Mouse (Mus musculus) thymus, postnatal 0 days (tissue): Measurements from ENCODE around the gene Fto. TPM values are rescaled to one million over a fixed set of nuclear protein-coding genes. Genes with fewer than 3 reads are reported as not detected.

Experiments used
- DNase-seq: peaks from one replicate; pipeline ENCODE4 v3.0.0-alpha.2; 2015; ENCODE audit warnings: low spot score
- polyA plus RNA-seq: library from polyadenylated mRNA; unstranded; fragments of >200 nt; fragmentation: Nextera tagmentation; extraction: Ambion mirVana; gene quantifications from 2 replicates; pipeline ENCODE4 v1.2.1, GENCODE M21; 2015

Fto gene
- 33.4 and 37.5 TPM in 2 replicates for polyA plus RNA-seq

DNA sequence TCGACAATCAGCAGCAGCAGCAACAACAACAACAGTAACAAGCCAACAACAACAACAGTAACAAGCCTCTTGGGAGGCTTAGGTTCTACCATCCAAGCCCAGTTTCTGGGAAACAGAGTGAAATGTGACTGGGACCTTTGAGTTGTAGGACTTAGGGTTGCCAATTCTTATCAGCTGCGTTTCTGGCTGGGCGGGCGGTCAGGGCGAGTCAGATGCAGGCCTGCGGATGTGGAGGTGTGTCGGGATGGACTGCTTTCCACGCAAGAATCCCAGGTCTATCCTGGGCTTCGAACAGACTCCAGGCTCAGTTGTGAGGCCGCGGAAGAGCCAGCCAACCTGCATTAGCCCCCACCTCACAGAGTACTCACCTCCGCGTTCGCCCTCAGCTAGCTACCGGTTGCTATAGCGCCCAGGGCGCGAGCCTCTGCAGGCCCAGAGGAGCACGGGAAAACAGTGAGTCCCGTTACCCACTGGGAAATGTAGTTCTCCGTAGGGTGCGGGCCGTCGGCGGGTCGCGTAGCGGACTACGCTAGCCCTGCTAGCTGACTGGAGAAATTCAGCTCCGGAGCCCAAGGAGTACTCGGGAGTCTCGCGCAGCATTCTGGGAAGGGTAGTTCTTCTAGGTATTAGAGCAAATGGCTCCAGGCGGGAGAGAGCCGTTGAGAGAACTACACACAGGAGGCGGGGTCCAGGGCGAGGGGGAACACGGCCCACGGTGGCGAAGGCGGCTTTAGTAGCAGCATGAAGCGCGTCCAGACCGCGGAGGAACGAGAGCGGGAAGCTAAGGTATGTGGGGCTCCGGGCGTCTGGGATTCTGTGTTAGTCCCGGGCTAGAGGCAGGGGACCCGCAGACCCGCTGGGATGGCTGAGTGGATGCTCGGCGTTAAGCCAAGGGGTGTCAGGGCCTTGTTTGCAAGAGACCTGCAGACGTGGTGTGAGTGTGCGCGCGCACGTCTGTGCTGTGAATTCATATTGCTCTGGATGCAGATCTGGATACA lies at the start of gene Fto, which contains the start of gene Rpgrip1l:
Gene Fto (plus strand): TSS at position 691 of the 998 bp plus-strand sequence.
Gene Rpgrip1l (minus strand): TSS at position 428 of the 998 bp plus-strand sequence.
- DNase-seq, result peak; percentile 99

DNA sequence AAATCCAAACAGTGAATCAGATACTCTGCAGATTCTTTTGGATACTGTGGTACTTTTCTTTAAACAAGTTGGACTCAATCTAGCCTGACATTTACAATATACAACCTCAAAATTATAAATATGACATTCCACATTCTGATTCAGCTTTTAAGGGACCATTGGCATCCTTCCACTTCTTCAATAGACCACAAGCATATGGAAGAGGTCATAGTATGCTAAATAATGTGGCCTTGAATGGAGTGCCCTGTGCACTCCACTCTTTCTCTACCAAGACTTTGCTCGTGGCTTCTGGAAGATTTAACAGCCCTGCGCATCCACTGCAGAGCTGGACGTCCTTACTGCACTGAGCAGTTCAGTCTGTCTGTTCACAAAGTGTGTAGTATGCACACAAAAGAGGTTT lies 49.4 kb upstream of the Fto start:
- DNase-seq, result no peak

DNA sequence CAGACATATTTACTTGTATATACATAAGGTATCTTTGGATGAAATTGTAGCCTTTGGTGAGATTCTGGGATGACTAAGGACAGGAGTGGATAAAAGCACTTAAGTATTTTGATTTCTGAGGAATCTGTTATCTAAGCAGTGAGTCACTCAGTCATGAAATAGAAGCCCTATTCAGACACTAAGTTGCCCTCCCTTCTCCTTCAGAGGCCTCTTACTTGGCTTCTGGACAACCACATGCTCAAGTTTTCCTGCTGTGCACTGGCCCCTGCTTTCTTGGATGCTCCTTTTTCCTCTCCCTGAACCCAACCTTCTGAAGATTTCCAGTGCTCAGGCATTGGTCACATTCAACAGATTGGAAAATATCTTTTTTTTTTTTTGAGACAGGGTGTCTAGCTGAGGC lies 48.8 kb upstream of the Fto start:
- no peak for DNase-seq

DNA sequence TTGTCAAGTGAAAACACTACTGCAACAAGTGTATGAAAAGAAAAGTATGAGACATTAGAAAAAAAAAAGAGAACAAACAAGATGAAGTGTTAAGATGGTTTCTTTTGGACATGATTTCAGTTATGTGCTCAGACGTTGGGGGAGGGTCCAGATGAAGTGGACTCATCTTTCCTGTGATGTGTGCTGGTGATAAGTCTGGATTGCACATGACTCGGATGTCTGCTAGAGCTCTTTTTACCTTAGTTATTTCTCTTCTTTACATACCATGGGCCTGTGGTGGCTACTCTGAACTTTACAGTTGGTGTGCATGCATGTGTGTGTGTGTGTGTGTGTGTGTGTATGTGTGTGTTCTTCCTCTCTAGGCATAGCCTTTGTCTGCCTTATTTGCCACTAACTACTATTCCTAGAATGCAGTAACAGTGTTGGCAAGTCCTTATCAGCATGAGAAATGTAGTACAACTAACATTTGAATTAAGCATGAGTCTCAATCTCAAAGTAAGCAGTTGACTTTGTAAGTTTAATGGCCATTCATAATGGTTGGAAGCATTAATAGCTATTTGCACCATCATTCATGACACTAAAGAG lies 43.9 kb upstream of the Fto start:
- DNase-seq, result no peak

DNA sequence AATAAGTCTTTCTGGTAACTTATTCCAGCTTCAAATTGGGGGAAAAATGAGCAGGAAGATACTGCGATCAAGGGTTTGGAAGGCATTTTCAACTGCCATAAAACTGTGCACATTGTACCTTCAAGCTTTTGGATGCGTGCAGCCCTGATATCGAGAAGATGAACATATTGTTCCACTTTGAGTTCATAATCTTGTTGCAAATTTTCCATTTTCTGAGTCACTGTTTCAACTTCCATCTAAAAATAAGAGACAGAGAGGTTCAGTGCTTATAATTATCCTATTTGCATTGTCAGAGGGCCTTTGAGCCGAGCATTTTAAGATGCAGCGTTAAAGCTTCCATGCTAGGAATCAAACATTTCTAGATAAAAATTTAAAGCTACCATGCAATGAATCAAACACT lies 39.8 kb upstream of the Fto start:
- DNase-seq, result no peak

DNA sequence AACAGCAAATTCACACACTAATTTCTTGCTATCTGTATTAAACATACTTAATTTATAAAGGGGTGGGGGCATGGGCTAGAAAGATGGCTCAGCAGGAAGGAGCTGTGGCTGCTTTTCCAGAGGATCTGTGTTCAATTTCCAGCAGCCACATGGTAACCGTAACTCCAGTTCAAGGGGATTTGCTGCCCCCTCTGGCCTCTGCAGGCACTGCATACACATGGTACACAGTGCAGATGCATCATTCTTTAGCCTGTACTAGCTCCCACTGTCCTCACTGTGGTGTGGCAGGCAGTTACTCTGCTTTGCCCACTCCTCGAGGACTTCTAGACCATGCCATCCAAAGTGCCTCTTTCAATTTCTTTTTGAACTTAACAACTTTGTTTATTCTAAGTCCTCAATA lies 37.0 kb upstream of the Fto start:
- DNase-seq, result no peak

DNA sequence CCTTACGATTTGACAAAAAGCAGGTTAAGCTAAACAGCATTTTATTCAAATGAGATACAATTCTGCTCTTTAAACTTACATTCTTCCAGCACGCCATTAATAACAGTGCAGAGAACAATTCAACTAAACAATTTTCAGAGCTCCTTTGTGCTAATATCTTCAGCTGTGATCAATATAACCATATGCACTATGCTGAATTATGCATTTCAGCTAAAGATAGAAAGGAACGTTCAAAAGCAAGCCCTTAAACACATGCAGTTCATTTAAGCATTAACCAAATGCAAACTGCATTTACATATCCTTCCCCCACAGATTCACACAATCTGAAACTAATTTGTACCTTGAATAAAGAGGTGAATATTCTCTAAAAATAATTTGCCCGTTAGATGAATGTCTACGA lies 35.3 kb upstream of the Fto start:
- no peak for DNase-seq

DNA sequence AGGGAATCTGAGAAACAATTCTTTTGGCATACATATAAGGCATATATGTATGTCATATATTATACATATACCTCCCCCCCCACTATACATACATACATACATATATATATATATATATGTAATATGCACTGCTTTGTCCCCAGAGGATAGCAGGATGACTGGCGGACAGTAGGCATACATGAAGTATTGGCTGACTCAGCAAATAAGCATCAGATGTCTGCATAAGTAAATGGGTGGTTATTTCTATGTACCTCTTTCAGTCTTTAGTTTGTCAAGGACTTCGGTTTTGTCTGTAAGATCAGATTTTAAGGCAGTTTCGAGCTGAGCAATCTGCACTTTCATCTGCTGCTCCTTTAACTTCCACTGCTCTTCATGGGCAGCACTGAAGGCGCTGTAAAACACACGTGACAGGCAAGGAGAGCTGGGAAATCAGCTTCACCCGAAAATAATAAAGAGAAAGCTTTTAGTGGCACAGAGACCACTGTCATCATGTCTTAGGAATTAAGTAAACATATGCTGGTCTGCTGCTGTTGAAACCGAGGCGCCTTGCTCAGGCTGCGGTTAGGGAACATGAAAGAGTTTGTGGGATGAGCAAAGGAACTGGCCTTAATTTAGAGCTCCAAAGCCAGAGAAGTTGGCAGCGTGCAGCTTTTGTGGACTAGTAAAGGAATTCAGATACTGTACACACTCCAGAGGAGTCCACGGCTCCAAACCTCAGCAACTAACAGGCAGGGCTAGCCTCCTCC lies 32.7 kb upstream of the Fto start:
- no peak for DNase-seq

DNA sequence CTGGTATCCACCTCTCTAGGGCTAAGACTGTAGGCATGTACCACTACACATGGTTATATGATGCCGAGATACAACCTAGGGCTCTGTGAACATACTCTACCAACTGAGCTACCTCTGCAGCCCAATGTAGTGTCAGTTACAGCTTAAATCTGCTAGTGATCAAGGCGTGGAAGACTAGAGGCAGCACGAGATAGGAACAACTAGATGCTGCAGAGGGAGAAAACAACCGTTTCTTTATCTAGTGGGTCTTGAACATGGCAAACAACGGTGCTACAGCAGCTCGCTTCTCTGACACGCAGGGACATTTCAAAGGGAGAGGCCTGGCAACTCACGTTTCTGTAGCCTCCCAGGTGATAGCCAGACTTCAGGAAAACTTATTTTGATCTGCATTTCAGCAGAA lies 31.8 kb upstream of the Fto start:
- DNase-seq, result no peak

DNA sequence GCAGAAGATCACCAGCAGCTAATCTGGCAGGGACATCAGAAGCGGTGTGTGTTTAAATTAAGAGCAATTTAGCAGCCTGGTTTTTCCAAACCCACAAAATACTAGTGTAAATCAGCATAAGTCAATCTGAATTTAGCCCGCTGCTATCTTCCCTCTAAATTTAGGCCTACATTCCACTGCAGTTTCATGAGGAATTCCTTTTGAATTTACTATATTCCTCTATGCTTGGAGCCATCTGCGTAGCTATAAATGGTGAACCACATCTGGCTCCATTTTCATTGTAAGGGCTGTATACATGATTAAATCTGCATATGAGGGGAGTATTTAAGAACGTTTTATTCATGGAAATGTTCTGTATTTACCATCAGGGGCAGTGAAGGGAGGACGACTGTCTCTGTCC lies 30.7 kb upstream of the Fto start:
- no peak for DNase-seq

DNA sequence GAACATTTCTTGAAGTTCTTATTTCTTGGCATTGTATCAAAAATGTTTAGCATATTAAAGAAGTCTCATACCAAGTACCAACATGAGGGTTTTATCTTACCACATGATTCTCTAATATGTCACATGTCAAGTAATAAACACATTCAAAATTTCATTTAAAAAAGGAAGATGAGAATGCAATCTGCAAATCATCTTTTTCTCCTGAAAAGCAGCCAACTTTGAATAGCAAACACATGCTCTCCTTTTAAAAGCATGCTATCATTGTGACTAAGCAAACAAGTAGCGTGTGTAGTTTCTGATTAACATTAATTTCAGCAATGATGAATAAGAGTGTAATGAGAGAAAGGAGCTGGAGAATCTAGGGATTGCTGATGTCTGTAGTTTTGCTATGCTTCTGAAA lies 29.5 kb upstream of the Fto start:
- DNase-seq, result no peak

DNA sequence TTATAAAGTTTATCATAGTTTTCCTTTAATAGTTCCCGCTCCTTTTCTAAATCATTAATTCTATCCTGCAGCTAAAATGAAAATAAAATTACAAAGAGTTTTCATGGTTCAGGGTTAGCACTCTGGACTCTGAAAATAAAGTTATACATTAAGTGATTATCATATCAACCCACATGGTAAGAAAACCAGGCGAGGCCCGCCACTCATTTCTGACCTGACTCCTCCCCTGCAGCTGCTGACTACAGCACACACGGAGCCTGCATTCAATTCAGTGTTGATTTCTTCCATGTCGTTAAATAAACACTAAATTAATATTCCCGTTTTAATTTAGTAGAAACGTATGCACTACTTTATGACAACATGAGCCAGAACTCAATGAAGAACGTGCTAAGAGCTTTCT lies 27.1 kb upstream of the Fto start:
- no peak for DNase-seq

DNA sequence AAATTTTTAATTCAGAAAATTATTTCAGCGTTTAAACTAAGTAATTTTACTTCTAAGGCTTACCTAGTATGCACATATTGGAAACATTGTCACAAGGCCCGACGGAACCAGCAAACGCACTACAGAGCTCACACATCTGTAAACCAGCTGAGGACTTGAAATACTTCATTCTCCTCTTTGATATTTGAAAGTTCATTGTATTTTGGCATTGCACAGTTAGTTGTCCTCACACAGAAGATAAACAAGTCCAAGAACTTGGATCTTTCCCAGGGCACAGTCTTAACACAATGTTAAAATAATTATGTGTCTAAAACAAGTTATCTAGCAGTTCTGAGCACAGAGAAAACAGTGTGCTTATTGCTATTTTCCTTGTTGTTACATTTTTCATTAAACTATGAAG lies 22.7 kb upstream of the Fto start:
- DNase-seq, result no peak

DNA sequence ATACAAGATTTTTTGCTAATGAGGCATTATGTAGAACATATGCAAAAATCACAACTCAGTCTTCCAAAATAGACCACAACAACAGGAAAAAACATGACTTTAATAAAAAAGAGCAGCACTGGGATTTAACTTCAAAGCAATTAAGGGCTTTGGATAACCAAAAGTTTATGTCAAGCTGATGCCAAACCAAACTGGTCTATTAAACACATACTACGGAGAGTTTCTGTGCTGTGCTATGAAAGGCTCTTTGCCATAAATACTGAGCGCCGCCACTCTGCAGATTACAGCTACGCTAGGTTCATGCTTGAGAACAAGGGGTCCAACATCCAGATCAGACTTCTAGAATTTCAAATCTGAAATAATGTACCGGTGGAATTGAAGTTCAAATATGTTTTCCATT lies 17.5 kb upstream of the Fto start:
- no peak for DNase-seq

DNA sequence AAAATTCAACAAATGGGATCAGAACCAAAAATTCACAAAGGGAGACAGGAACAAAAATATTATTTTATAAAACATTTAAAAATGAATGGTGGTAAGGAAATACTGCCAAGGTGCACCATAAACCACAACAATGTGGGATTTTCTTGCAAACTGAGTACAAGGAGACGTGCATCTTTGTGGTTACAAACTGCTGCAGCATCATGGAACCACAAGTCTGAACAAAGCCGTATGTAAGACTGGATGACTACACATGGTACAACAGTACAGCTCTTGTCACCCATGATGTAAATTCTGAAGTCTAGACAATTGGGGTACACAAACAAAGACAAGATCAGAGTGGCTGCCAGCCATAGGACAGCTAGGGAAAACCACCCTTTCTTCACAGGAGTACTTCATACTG lies 14.7 kb upstream of the Fto start:
- peak; percentile 38 for DNase-seq

DNA sequence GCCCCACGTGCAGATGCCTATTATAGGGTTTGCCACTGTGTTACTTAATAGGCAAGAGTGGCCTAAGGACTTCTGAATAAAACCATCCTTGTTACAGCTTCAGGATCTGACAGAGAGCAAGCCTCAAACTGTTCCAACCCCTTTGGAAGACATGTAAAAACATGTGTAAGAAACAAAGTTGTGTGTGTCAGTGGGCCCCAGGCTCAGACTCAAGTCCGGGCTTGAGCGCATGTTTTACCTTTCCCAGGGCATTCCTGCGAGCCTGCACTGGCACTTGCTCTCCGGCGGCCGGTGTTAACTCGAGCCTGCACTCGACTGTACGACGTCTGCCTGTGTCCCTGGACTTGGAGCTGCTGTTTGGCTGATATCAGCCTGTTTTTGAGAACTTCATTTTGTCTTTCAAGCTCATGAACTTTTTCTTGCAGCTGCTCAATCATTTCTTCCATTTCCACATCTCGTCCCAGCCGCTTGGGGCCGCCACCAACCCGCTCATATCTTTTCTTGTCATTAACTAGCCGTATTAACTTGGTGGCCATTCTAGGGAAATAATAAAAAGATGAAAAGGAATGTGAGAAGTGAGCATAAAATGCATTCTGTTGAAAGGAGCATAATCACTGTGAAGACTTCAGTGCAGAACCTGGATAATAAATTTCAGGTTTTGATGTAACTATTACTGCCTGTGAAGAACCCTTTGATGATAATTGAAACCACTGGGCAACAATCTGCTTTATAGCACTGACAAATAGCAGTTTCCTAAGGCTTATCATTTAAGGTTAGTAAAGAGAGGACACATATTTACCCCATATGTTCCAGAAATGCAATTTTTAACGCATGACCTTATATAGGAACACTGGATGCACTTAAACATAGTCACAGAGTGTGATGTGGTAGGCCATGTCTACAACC lies 8.6 kb upstream of the Fto start:
- no peak for DNase-seq

DNA sequence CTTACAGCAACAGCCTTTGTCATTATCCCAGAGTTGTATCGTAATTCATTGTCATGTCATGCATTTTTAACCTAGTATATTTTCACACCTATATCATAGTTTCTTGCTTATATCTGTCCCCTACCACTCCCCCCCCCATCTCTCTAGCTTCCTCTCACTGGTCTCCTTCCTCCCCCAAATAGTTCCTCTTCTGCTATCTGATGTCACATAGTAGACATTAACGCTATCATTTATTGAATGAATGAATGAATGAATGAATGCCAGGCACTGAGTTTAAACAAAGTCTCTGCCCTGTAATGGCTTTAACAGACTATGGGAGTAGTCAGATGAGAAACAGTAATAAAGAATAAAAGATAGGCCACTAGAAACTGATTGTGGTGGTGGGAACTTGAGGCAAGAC lies 983 bp upstream of the Fto start:
- no peak for DNase-seq

DNA sequence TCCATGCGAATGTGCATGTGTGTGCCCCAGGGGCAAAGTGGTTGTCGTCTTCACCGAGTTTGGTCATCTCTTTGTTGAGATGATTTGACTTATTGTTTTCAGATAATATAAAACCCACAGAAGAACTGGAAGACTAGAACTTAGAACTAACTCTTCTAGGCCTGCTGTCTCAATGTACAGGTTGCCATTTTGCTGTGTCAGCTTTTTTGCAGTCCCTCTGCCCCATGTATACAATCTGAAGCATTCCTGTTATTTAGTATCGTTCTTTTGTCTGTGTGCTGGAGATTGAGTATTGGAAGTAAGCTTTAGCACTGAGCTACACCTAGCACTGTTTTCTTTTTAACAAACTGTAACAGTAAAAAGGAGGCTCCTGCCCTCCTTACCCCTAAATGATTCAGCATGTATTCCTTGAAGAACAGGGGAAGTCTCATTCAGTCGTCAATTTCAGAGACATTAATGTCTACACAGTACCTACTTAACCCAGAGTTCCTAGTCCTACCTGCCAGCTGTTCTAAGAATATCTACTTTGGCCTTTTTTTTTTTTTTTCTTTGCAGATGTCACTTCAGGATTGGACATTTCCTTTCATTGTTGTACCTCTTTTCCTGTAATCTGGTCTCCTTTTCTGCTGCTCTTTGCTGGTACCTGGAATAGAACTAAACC lies 4.4 kb downstream of the Fto start:
- no peak for DNase-seq

DNA sequence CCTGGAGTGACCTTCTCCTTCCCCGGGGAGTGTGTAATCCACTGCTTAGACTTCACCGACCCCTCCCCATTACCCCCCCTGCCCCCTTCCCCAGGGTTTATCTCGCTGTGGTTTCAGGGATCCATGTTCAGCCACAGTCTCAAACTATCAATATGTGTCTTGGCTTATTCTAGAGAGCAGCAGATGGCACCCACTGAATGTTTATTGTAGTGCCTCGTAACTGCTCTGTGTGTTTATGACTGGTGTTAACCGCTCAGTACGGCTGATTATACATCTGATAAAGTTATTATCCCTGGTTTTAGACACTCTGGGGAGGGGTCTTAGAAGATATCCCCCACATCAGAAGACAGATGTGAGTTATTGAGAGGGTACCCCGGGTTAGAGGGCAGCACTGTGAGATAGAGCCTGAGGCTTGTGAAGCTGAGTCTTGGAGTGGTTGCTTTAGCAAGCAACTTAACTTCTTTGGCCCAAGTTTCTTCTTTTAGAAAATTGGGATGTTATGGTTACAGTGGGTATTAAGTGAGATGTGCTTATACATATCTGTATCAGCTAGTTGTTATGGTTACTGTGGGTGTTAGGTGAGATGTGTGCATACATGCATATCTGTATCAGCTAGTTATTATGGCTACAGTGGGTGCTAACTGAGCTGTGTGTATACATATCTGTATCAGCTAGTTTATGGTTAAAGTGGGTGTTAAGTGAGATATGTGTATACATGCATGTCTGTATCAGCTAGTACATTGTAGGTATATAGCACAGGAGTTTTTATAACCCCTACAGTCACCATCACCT lies 5.8 kb downstream of the Fto start:
- DNase-seq, result no peak

DNA sequence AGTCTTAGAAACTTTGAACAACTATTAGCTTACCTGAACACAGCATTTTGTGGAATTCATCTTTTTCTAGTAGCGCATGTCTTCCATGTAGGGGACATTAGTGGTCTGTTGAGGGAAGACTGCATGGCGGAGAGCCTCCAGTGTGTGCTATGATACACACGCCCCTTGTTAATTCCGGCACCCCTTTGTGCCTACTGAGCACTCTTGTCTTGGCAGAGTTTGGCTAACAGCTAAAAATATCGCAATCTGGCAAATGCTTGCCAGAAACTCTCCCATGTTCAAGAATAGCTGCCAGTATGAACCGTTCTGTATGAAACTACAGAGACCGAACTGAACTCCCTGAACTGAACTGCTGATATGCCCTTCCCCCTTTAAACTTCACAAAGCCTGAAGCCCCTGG lies 10.2 kb downstream of the Fto start:
- no peak for DNase-seq
